Mouse (Mus musculus) lung, embryonic 16.5 days (tissue): ENCODE measurements around the gene Pigu. TPM values are rescaled to one million over a fixed set of nuclear protein-coding genes. Genes with fewer than 3 reads are reported as not detected.

Source experiments
- ATAC-seq: fragments of 200-750 bp; cut with Nextera tagmentation; 2 replicates; pipeline ENCODE4 v1.8.0; 2017; ENCODE audit warnings: low read depth, mild to moderate bottlenecking, moderate library complexity
- H3K27ac ChIP-seq: fragments of 300-500 bp; sonication (generic); 2 replicates; pipeline ENCODE4 v1.5.1; 2014; ENCODE audit warnings: mild to moderate bottlenecking, control low read depth, low read length
- H3K27me3 ChIP-seq: fragments of 300-500 bp; sonication (generic); 2 replicates; pipeline ENCODE4 v1.6.1; 2014; ENCODE audit warnings: low read depth, low read length, mixed read lengths; ENCODE audit not compliant: control insufficient read depth, insufficient read depth
- H3K36me3 ChIP-seq: fragments of 300-500 bp; sonication (generic); 2 replicates; pipeline ENCODE4 v1.6.1; 2014; ENCODE audit warnings: low read length; ENCODE audit not compliant: control insufficient read depth, insufficient read depth
- H3K4me1 ChIP-seq: fragments of 300-500 bp; sonication (generic); replicated peaks from 2 replicates; pipeline ENCODE4 v1.6.1; 2014; ENCODE audit warnings: low read length, mixed read lengths; ENCODE audit not compliant: control insufficient read depth, insufficient read depth
- H3K4me2 ChIP-seq: fragments of 300-500 bp; sonication (generic); 2 replicates; pipeline ENCODE4 v1.6.1; 2014; ENCODE audit warnings: low read depth, low read length, control low read depth
- H3K4me3 ChIP-seq: fragments of 300-500 bp; sonication (generic); 2 replicates; pipeline ENCODE4 v1.5.1; 2014; ENCODE audit warnings: mild to moderate bottlenecking, low read length, control low read depth
- H3K9ac ChIP-seq: fragments of 300-500 bp; sonication (generic); 2 replicates; pipeline ENCODE4 v1.6.1; 2014; ENCODE audit warnings: low read length, control low read depth
- H3K9me3 ChIP-seq: fragments of 300-500 bp; sonication (generic); 2 replicates; pipeline ENCODE4 v1.6.1; 2016; ENCODE audit warnings: low read length; ENCODE audit not compliant: control insufficient read depth
- WGBS: fragments of 180-500 bp; shearing (Covaris S2); extraction: QIAGEN DNeasy Blood & Tissue Kit; methylation state at CpG from one replicate; pipeline ENCODE4 v1.1.7; 2014; 5-methylcytosine and 5-hydroxymethylcytosine counted together
- polyA plus RNA-seq: library from polyadenylated mRNA; unstranded; fragments of >200 nt; fragmentation: Nextera tagmentation; extraction: Ambion mirVana; gene quantifications from 2 replicates; pipeline ENCODE4 v1.2.1, GENCODE M21; 2015

Gene Pigu
- polyA plus RNA-seq, 1 experiment from 2014 or later = 54.9 TPM

DNA sequence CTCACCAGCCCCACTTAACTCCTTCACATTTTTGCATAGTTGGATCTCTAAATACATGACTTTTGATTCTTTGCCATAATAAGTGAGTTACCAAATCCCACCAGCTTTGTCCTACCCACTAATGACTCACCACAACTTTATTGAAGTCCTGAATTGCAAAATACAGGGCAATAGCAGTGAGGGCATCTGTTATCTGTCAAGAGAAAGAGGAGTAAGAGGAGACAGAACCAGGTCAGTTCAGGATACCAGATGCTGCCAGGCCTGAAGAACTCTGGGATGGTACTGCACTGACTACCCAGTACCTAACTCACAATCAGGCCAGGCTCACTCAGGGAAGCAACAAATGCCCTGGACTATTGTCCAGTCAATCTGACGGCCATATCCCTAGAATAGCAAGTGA is 22.0 kb downstream of the Pigu start:
- H3K9ac ChIP-seq = no peak overlapping the region
- peaks cover 5% of the 10 kb centered on the region; the same call in 1 of the 2 replicates for H3K36me3 ChIP-seq
- H3K27ac ChIP-seq = no peak overlapping the region
- H3K4me3 ChIP-seq = no peak overlapping the region
- 83% methylated on average over 1 of the region's 1 CpGs for WGBS
- no peak overlapping the region for H3K4me2 ChIP-seq
- no peaks in the 10 kb centered on the region for H3K27me3 ChIP-seq
- H3K4me1 ChIP-seq = no peaks in the 10 kb centered on the region
- no peak for ATAC-seq
- no peaks in the 10 kb centered on the region for H3K9me3 ChIP-seq

DNA sequence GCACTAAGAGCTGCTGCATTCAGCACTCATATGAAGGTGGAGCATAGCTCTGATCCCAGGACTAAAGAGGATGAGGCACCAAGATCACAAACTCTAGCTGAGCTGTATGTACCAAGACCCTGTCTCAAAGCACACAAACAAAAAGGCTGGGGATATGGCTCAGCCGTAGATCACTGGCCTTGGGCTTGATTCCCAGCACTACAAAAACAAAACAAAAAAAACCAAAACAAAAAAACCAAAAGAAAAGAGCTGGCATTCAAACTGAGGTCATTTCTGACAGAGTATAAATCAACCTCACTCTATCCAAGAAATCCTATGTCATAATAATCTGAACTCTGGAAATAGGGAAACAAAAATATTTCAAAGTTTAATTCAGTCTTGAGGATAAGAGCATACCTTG is 23.8 kb downstream of the Pigu start:
- H3K9ac ChIP-seq = no peak overlapping the region
- H3K9me3 ChIP-seq = no peaks in the 10 kb centered on the region
- peaks cover 7% of the 10 kb centered on the region; the same call in 1 of the 2 replicates for H3K36me3 ChIP-seq
- 75% methylated on average over 1 of the region's 1 CpGs for WGBS
- H3K4me2 ChIP-seq = no peak overlapping the region
- no peak for ATAC-seq
- no peaks in the 10 kb centered on the region for H3K4me1 ChIP-seq
- H3K27me3 ChIP-seq = no peaks in the 10 kb centered on the region
- H3K4me3 ChIP-seq = no peak overlapping the region
- H3K27ac ChIP-seq = no peak overlapping the region

DNA sequence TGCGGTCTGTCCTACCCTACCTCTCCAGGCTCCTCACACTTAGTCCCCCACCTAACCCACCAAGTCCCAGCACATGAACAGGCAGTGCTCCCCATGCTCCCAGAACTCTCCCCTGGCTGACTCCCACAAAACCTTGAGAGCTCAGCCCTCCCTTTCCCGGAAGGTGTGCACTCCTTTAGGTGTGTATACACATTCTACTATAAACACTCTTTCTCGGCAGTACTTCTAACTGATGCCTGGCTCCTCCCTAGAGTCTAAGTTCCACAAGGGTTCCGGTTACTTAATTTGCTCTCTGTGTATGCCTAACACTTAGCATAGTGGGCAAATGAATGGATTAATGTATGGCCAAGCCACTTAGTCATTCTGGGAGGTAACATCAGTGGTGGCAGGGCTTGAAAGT is 25.9 kb downstream of the Pigu start:
- Histone ChIP-seq H3K4me2 (no peak overlapping the region), H3K27ac (no peak overlapping the region), H3K9ac (no peak overlapping the region), H3K4me3 (no peak overlapping the region), H3K36me3 (peaks cover 11% of the 10 kb centered on the region), H3K4me1 (no peaks in the 10 kb centered on the region), H3K27me3 (no peaks in the 10 kb centered on the region), H3K9me3 (no peaks in the 10 kb centered on the region)
- ATAC-seq = peak; percentile 45; the same call in 1 of the 2 replicates
- WGBS = 64% methylated on average over 4 of the region's 4 CpGs

GRCm38 (mm10) chr2:155330811-155331210 is 26.4 kb downstream of the Pigu start:
- Histone ChIP-seq H3K36me3 (peaks cover 9% of the 10 kb centered on the region), H3K4me1 (no peaks in the 10 kb centered on the region), H3K4me3 (no peak overlapping the region), H3K9me3 (no peaks in the 10 kb centered on the region), H3K9ac (no peak overlapping the region), H3K27me3 (no peaks in the 10 kb centered on the region), H3K4me2 (no peak overlapping the region), H3K27ac (no peak overlapping the region)
- no peak for ATAC-seq
- WGBS = 87% methylated on average over 4 of the region's 4 CpGs

DNA sequence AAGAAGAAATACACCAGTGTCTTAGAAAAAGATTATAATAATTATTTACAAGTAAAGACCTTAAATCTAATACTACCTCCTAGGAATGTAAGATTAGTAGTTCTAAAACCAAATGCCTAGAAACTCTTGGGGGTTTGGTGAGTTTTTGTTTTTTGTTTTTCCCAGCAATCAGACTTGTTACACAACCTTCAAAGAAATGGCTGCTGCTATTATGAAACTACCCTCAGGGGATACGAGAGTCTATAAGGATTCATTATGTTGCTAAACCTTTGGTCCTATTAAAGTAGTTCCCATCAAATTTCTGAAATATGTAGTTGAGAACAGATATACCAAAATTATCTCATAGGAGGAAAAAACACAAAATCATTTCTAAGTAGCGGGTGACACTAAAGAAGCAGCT is 27.5 kb downstream of the Pigu start:
- Histone ChIP-seq H3K27ac (no peak overlapping the region), H3K4me3 (no peak overlapping the region), H3K9me3 (no peaks in the 10 kb centered on the region), H3K9ac (no peak overlapping the region), H3K27me3 (no peaks in the 10 kb centered on the region), H3K36me3 (peaks cover 5% of the 10 kb centered on the region), H3K4me1 (no peaks in the 10 kb centered on the region), H3K4me2 (no peak overlapping the region)
- WGBS = 92% methylated on average over 2 of the region's 2 CpGs
- no peak for ATAC-seq

- ATAC-seq = no peak
- H3K9me3 ChIP-seq = no peaks in the 10 kb centered on the region
- no peaks in the 10 kb centered on the region for H3K27me3 ChIP-seq
- no peaks in the 10 kb centered on the region for H3K4me1 ChIP-seq
- peaks cover 5% of the 10 kb centered on the region for H3K36me3 ChIP-seq
- H3K4me2 ChIP-seq = no peak overlapping the region
- H3K4me3 ChIP-seq = no peak overlapping the region
- H3K27ac ChIP-seq = no peak overlapping the region
- no peak overlapping the region for H3K9ac ChIP-seq
Observed at GRCm38 (mm10) chr2:155328906-155329305, 28.3 kb downstream of the Pigu start.

GRCm38 (mm10) chr2:155327906-155328305 is 29.3 kb downstream of the Pigu start:
- H3K27ac ChIP-seq = no peak overlapping the region
- no peak overlapping the region for H3K4me2 ChIP-seq
- no peaks in the 10 kb centered on the region for H3K27me3 ChIP-seq
- H3K4me1 ChIP-seq = no peaks in the 10 kb centered on the region
- no peak overlapping the region for H3K4me3 ChIP-seq
- no peak overlapping the region for H3K9ac ChIP-seq
- ATAC-seq = no peak
- peaks cover 5% of the 10 kb centered on the region for H3K36me3 ChIP-seq
- 91% methylated on average over 5 of the region's 5 CpGs for WGBS
- H3K9me3 ChIP-seq = no peaks in the 10 kb centered on the region

DNA sequence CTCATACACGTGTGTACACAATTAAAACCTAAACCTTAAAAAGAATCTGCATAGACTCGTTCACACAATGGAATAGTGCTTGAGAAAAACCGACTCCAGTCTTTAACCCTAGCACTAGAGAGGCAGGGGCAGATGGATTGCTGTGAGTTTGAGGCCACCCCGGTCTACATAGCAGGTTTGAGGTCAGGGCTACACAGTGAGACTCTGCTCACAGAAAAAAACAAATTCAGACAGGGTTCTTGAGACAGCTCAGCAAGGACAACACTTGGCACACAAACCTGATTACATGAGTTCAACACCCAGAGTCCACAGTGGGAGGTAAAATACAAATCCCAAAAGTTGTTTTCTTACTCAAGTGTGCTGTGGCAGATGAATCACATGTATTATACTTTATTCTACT is 31.2 kb downstream of the Pigu start:
- no peak overlapping the region for H3K9ac ChIP-seq
- H3K27ac ChIP-seq = no peak overlapping the region
- H3K27me3 ChIP-seq = no peaks in the 10 kb centered on the region
- H3K4me3 ChIP-seq = no peak overlapping the region
- H3K36me3 ChIP-seq = peaks cover 8% of the 10 kb centered on the region
- no peaks in the 10 kb centered on the region for H3K4me1 ChIP-seq
- no peak for ATAC-seq
- no peak overlapping the region for H3K4me2 ChIP-seq
- no peaks in the 10 kb centered on the region for H3K9me3 ChIP-seq
- WGBS = 83% methylated on average over 4 of the region's 4 CpGs

DNA sequence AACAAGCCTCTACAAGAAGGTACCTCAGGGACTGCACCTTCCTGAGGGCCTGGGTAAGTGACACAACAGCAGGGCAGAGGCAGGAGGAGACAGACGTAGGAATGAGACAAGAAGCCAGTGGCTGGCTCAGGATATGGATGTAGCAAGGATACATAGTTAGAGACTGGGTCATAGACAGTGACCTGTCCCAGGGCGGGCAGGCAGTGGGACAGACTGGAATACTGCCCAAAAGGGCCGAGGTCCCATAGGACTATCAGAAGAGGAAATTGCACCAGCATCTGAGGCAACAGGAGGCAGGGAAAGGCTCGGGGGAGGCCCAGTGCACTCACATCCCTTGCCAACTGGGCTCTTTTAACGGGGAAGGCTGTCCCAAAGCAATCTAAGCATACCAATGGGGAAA is 36.6 kb downstream of the Pigu start:
- H3K4me1 ChIP-seq = no peaks in the 10 kb centered on the region
- no peaks in the 10 kb centered on the region for H3K9me3 ChIP-seq
- no peaks in the 10 kb centered on the region for H3K27me3 ChIP-seq
- no peak for ATAC-seq
- no peak overlapping the region for H3K4me2 ChIP-seq
- 73% methylated on average over 5 of the region's 5 CpGs for WGBS
- peaks cover 4% of the 10 kb centered on the region; the same call in 1 of the 2 replicates for H3K36me3 ChIP-seq
- H3K27ac ChIP-seq = no peak overlapping the region
- H3K4me3 ChIP-seq = no peak overlapping the region
- H3K9ac ChIP-seq = no peak overlapping the region

DNA sequence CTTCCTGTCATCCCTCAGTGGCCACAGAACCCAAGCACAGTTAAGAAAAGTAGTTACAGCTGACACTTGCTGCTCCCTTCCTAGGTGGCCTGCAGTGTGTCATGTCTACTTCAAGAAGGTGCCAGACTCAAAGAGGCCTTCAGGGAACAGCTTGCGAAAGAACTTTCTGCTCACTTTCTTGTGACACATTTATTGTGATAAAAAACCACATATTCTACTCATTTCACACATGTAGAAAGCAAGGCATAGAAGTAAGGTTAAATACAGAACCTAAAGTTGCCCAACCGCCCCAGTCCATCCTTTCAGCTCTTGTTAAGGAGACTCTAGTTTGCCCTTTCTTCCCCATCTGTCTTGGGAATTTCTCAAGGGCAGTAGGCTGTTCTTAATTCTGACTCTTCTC is 38.6 kb downstream of the Pigu start:
- no peak overlapping the region for H3K4me2 ChIP-seq
- peaks cover 5% of the 10 kb centered on the region for H3K36me3 ChIP-seq
- 91% methylated on average over 2 of the region's 2 CpGs for WGBS
- H3K27ac ChIP-seq = no peak overlapping the region
- no peaks in the 10 kb centered on the region for H3K9me3 ChIP-seq
- H3K4me1 ChIP-seq = no peaks in the 10 kb centered on the region
- no peak overlapping the region for H3K9ac ChIP-seq
- no peak for ATAC-seq
- H3K27me3 ChIP-seq = no peaks in the 10 kb centered on the region
- no peak overlapping the region for H3K4me3 ChIP-seq
